Mouse (Mus musculus): ENCODE measurements around the gene Gm5478.

GRCm38 (mm10) chr15:101599123-101599522 lies 48.1 kb downstream of the Gm5478 start:
- no peak for TF ChIP-seq CTCF (IDR thresholded peaks at IDR 0.05; ENCODE audit: low read depth)
- TF ChIP-seq EP300 (IDR thresholded peaks at IDR 0.05; ENCODE audit: low read depth), result no peak
